Mouse (Mus musculus) hindbrain, embryonic 13.5 days (tissue): ENCODE results near the gene Hspb9. TPM values are rescaled to one million over a fixed set of nuclear protein-coding genes. Genes with fewer than 3 reads are reported as not detected.

Experiments
- ATAC-seq: fragments of 200-750 bp; cut with Nextera tagmentation; 2 replicates; pipeline ENCODE4 v1.8.0; 2017; ENCODE audit warnings: moderate TSS enrichment; ENCODE audit not compliant: low FRiP score
- H3K27ac ChIP-seq: fragments of 300-500 bp; sonication (generic); 2 replicates; pipeline ENCODE4 v1.5.1; 2015; ENCODE audit warnings: inconsistent platforms, mild to moderate bottlenecking, moderate library complexity
- H3K27me3 ChIP-seq: fragments of 300-500 bp; sonication (generic); 2 replicates; pipeline ENCODE4 v1.6.1; 2015; ENCODE audit warnings: mild to moderate bottlenecking, inconsistent platforms
- H3K36me3 ChIP-seq: fragments of 300-500 bp; sonication (generic); 2 replicates; pipeline ENCODE4 v1.6.1; 2015; ENCODE audit warnings: mild to moderate bottlenecking, inconsistent platforms
- H3K4me1 ChIP-seq: fragments of 300-500 bp; sonication (generic); replicated peaks from 2 replicates; pipeline ENCODE4 v1.6.1; 2015; ENCODE audit warnings: inconsistent platforms
- H3K4me2 ChIP-seq: fragments of 300-500 bp; sonication (generic); 2 replicates; pipeline ENCODE4 v1.6.1; 2015; ENCODE audit warnings: inconsistent platforms, mild to moderate bottlenecking, moderate library complexity
- H3K4me3 ChIP-seq: fragments of 300-500 bp; sonication (generic); 2 replicates; pipeline ENCODE4 v1.5.1; 2015; ENCODE audit warnings: mild to moderate bottlenecking, inconsistent platforms
- H3K9ac ChIP-seq: fragments of 300-500 bp; sonication (generic); 2 replicates; pipeline ENCODE4 v1.6.1; 2015; ENCODE audit warnings: mild to moderate bottlenecking, inconsistent platforms
- H3K9me3 ChIP-seq: fragments of 300-500 bp; sonication (generic); 2 replicates; pipeline ENCODE4 v1.6.1; 2016; ENCODE audit warnings: inconsistent platforms
- WGBS: fragments of 180-500 bp; shearing (Covaris S2); methylation state at CpG from one replicate; pipeline ENCODE4 v1.1.7; 2015; 5-methylcytosine and 5-hydroxymethylcytosine counted together
- polyA plus RNA-seq: library from polyadenylated mRNA; unstranded; fragments of >200 nt; fragmentation: Nextera tagmentation; extraction: Ambion mirVana; gene quantifications from 2 replicates; pipeline ENCODE4 v1.2.1, GENCODE M21; 2015

Gene Hspb9
- polyA plus RNA-seq, 1 experiment from 2014 or later, result not detected

GRCm38 (mm10) chr11:100721776-100722492 is 8.3 kb downstream of the Hspb9 start:
- no peak overlapping the region for H3K9ac ChIP-seq
- peak overlapping the region; percentile 24; the same call in 1 of the 2 replicates for H3K27ac ChIP-seq
- H3K9me3 ChIP-seq, result no peaks in the 10 kb centered on the region
- no peak for ATAC-seq
- no peak overlapping the region for H3K4me3 ChIP-seq
- peaks cover 30% of the 10 kb centered on the region for H3K36me3 ChIP-seq
- peaks cover 28% of the 10 kb centered on the region for H3K4me1 ChIP-seq
- no peak overlapping the region for H3K4me2 ChIP-seq
- 76% methylated on average over 8 of the region's 8 CpGs for WGBS
- no peaks in the 10 kb centered on the region for H3K27me3 ChIP-seq

- H3K27me3 ChIP-seq, result no peaks in the 10 kb centered on the region
- ATAC-seq, result no peak
- H3K9ac ChIP-seq, result no peak overlapping the region; the same call in 1 of the 2 replicates
- 57% methylated on average over 2 of the region's 2 CpGs for WGBS
- no peak overlapping the region for H3K4me3 ChIP-seq
- H3K4me2 ChIP-seq, result no peak overlapping the region
- peaks cover 28% of the 10 kb centered on the region for H3K4me1 ChIP-seq
- H3K36me3 ChIP-seq, result peaks cover 24% of the 10 kb centered on the region
- H3K9me3 ChIP-seq, result no peaks in the 10 kb centered on the region
- peak overlapping the region; percentile 24; the same call in 1 of the 2 replicates for H3K27ac ChIP-seq
These were observed 8.9 kb downstream of the Hspb9 start for GRCm38 (mm10) chr11:100722493-100723028.

- no peak overlapping the region for H3K4me3 ChIP-seq
- H3K9me3 ChIP-seq, result no peaks in the 10 kb centered on the region
- H3K4me2 ChIP-seq, result no peak overlapping the region
- 0 out of 2 replicates have a peak overlapping the region, but pooled peaks have one; percentile 1 for H3K27ac ChIP-seq
- H3K27me3 ChIP-seq, result no peaks in the 10 kb centered on the region
- H3K9ac ChIP-seq, result no peak overlapping the region
- no peak for ATAC-seq
- H3K4me1 ChIP-seq, result peaks cover 23% of the 10 kb centered on the region
- H3K36me3 ChIP-seq, result peaks cover 13% of the 10 kb centered on the region
- 61% methylated on average over 5 of the region's 5 CpGs for WGBS
These were observed 11.4 kb downstream of the Hspb9 start for GRCm38 (mm10) chr11:100724919-100725512.

GRCm38 (mm10) chr11:100727201-100727600 is 13.6 kb downstream of the Hspb9 start:
- H3K9me3 ChIP-seq, result no peaks in the 10 kb centered on the region
- H3K27ac ChIP-seq, result no peak overlapping the region
- H3K36me3 ChIP-seq, result peaks cover 19% of the 10 kb centered on the region
- ATAC-seq, result no peak
- H3K9ac ChIP-seq, result no peak overlapping the region
- H3K4me3 ChIP-seq, result no peak overlapping the region
- peaks cover 4% of the 10 kb centered on the region for H3K4me1 ChIP-seq
- no peak overlapping the region for H3K4me2 ChIP-seq
- 99% methylated on average over 3 of the region's 3 CpGs for WGBS
- H3K27me3 ChIP-seq, result no peaks in the 10 kb centered on the region

GRCm38 (mm10) chr11:100728601-100729000 is 15.0 kb downstream of the Hspb9 start:
- Histone ChIP-seq H3K4me3 (no peak overlapping the region), H3K9me3 (no peaks in the 10 kb centered on the region), H3K4me1 (no peaks in the 10 kb centered on the region), H3K36me3 (peaks cover 30% of the 10 kb centered on the region), H3K27ac (no peak overlapping the region), H3K4me2 (no peak overlapping the region), H3K9ac (no peak overlapping the region), H3K27me3 (no peaks in the 10 kb centered on the region)
- 87% methylated on average over 6 of the region's 6 CpGs for WGBS
- no peak for ATAC-seq

GRCm38 (mm10) chr11:100729976-100730375 is 16.3 kb downstream of the Hspb9 start:
- WGBS, result 94% methylated on average over 4 of the region's 4 CpGs
- no peak overlapping the region for H3K4me2 ChIP-seq

GRCm38 (mm10) chr11:100730477-100731205 is 17.0 kb downstream of the Hspb9 start:
- H3K4me1 ChIP-seq, result peaks cover 2% of the 10 kb centered on the region
- H3K27ac ChIP-seq, result no peak overlapping the region
- no peak overlapping the region for H3K9ac ChIP-seq
- no peak overlapping the region for H3K4me2 ChIP-seq
- 89% methylated on average over 6 of the region's 6 CpGs for WGBS
- no peaks in the 10 kb centered on the region for H3K27me3 ChIP-seq
- no peaks in the 10 kb centered on the region for H3K9me3 ChIP-seq
- peaks cover 32% of the 10 kb centered on the region for H3K36me3 ChIP-seq
- no peak for ATAC-seq
- H3K4me3 ChIP-seq, result no peak overlapping the region

More at GRCm38 (mm10) chr11:100729976-100730375, 16.3 kb downstream of the Hspb9 start:
- ATAC-seq, result no peak
- no peak overlapping the region for H3K9ac ChIP-seq
- H3K9me3 ChIP-seq, result no peaks in the 10 kb centered on the region
- no peak overlapping the region for H3K4me3 ChIP-seq
- H3K4me1 ChIP-seq, result no peaks in the 10 kb centered on the region
- H3K36me3 ChIP-seq, result peaks cover 30% of the 10 kb centered on the region
- no peaks in the 10 kb centered on the region for H3K27me3 ChIP-seq
- no peak overlapping the region for H3K27ac ChIP-seq

- no peak for ATAC-seq
- H3K9ac ChIP-seq, result no peak overlapping the region
- peak overlapping the region; percentile 15; the same call in 1 of the 2 replicates for H3K4me2 ChIP-seq
- no peak overlapping the region for H3K27ac ChIP-seq
- H3K4me1 ChIP-seq, result peaks cover 26% of the 10 kb centered on the region
- 89% methylated on average over 9 of the region's 9 CpGs for WGBS
- H3K36me3 ChIP-seq, result peaks cover 20% of the 10 kb centered on the region
- H3K27me3 ChIP-seq, result no peaks in the 10 kb centered on the region
- no peak overlapping the region for H3K4me3 ChIP-seq
- H3K9me3 ChIP-seq, result no peaks in the 10 kb centered on the region
These were observed 21.6 kb downstream of the Hspb9 start for GRCm38 (mm10) chr11:100735134-100735865.

- H3K36me3 ChIP-seq, result peaks cover 21% of the 10 kb centered on the region
- H3K9me3 ChIP-seq, result no peaks in the 10 kb centered on the region
- peaks cover 26% of the 10 kb centered on the region for H3K4me1 ChIP-seq
- H3K27ac ChIP-seq, result no peak overlapping the region
- H3K9ac ChIP-seq, result peak overlapping the region; percentile 31; the same call in 1 of the 2 replicates
- 0 out of 2 replicates have a peak overlapping the region, but pooled peaks have one; percentile 79 for H3K4me3 ChIP-seq
- H3K27me3 ChIP-seq, result no peaks in the 10 kb centered on the region; the same call in 1 of the 2 replicates
- WGBS, result 86% methylated on average over 14 of the region's 14 CpGs
- no peak for ATAC-seq
- peak overlapping the region; percentile 77 for H3K4me2 ChIP-seq
These were observed 22.5 kb downstream of the Hspb9 start for GRCm38 (mm10) chr11:100735954-100736745.

GRCm38 (mm10) chr11:100736746-100737080 is 23.1 kb downstream of the Hspb9 start:
- H3K9ac ChIP-seq, result peak overlapping the region; percentile 97
- H3K4me3 ChIP-seq, result peak overlapping the region; percentile 79
- no peaks in the 10 kb centered on the region for H3K9me3 ChIP-seq

GRCm38 (mm10) chr11:100737105-100737733 is 23.6 kb downstream of the Hspb9 start:
- H3K27ac ChIP-seq, result no peak overlapping the region
- H3K27me3 ChIP-seq, result peaks cover 4% of the 10 kb centered on the region; the same call in 1 of the 2 replicates
- H3K9me3 ChIP-seq, result no peaks in the 10 kb centered on the region
- peak overlapping the region; percentile 97 for H3K9ac ChIP-seq
- 4% methylated on average over 13 of the region's 13 CpGs for WGBS
- peak overlapping the region; percentile 79 for H3K4me3 ChIP-seq
- ATAC-seq, result no peak
- peaks cover 24% of the 10 kb centered on the region for H3K36me3 ChIP-seq
- H3K4me2 ChIP-seq, result peak overlapping the region; percentile 77
- H3K4me1 ChIP-seq, result peaks cover 26% of the 10 kb centered on the region

More at GRCm38 (mm10) chr11:100736746-100737080, 23.1 kb downstream of the Hspb9 start:
- Histone ChIP-seq H3K4me2 (peak overlapping the region; percentile 77), H3K36me3 (peaks cover 26% of the 10 kb centered on the region), H3K27me3 (peaks cover 4% of the 10 kb centered on the region; the same call in 1 of the 2 replicates), H3K4me1 (peaks cover 26% of the 10 kb centered on the region), H3K27ac (no peak overlapping the region)
- 84% methylated on average over 4 of the region's 4 CpGs for WGBS
- no peak for ATAC-seq
